Mouse (Mus musculus) B cell, adult 2 months (primary cell): ENCODE measurements around the gene 4930539E08Rik.

Source experiments
- DNase-seq, 2 experiments: peaks; one replicate each; pipeline ENCODE4 v3.0.0; 2022

4930539E08Rik gene

DNA sequence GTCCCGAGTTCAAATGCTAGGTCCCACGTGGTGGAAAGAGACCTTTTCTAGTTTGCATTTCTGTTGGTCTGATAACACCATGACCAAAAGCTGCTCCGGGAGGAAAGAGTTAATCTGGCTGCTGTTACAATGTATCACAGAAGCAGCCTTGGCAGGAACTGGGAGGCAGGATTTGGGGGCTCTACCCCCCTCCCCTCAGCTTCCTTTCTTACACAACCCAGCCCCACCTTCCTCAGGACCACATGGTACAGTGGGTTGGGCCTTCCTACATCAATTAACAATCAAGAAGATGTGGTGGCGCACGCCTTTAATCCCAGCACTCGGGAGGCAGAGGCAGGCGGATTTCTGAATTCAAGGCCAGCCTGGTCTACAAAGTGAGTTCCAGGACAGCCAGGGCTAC, 60.7 kb downstream of the 4930539E08Rik start:
- no peak for DNase-seq

DNA sequence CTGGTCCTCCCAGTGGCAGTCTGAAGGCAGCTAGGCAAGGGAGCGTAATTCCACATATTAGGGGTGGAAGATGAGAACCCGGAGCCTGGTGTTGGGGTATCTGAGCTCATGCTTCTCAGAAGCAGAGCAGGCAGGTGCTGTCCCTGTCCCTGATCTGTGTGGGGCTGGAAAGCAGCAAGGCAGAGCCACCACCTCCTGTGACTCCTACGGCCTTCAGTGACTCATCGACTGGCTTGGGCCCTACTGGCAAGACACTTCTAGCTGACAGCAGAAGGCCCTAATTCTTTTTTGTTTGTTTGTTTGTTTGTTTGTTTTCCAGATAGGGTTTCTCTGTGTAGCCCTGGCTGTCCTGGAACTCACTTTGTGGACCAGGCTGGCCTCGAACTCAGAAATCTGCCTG, 64.6 kb downstream of the 4930539E08Rik start:
- no peak for DNase-seq

DNA sequence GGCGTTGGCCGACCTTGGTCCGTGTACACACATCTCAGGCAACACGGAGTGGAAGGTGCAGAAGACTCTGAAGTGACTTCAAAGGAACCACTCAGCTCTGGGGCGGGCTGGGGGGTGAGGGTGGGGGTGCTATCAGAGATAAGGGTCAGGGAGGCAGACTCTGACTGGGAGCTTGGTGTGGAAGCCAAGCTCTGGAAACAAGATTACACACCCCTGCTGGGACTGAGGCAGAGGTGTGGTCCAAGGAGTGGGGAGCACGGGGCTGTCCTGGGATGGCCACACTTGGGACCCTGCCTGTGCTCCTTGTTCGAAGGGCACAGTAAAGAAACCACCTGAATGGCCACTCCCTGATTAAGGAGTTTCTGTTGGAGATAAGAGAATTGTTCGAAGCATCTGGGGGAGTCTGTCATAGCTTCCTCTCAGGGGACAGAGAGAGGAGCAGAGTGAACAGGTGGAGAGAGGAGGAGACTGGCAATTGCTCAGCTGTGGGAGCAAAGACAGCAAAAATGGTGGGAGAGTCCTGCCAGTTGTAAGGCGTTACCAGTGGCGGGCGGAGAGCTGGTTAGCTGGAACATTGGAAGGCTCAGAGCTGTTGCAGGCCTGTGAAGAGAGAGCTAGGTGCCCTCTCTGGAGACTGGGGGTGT, 68.0 kb downstream of the 4930539E08Rik start:
- DNase-seq = no peak
